Mouse (Mus musculus): Measurements from ENCODE around the gene Optn.

DNA sequence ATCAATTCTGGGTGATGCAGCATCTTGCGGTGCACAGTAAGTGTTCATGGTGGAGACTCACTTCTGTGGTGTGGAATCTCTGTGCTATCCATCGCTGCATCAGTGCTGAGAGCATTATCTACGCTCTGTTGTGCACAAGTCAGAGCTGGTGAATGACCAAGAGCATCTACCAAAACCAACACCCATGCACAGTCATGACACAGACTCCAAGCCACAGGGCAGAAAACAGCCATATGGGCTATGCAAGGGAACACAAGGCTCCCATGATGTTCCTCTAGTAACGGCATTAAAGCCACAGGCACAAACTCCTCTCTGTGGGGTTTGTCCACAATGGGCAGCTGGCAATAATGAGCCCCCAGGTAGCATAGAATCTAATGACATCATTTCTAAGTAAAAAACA lies 34.0 kb downstream of the Optn start:
- TF ChIP-seq CTCF (IDR thresholded peaks at IDR 0.05; ENCODE audit: extremely low read depth, insufficient read depth, low read length) (no peak), POLR2A (IDR thresholded peaks at IDR 0.05; ENCODE audit: extremely low read depth, insufficient read depth, low read length) (no peak)
